Mouse (Mus musculus) cerebellum, adult 18-20 months (tissue): ENCODE measurements around the gene Sptan1.
A peak's percentile ranks its signal among the peaks of the same experiment; 100 is the strongest.

Experiments
- DNase-seq, 2 experiments: peaks; one replicate each; pipeline ENCODE4 v3.0.0; 2021

Sptan1 gene

GRCm38 (mm10) chr2:30061215-30062166 lies 96.1 kb downstream of the Sptan1 start:
- peak in 1 of 2 experiments; percentile 36 for DNase-seq

DNA sequence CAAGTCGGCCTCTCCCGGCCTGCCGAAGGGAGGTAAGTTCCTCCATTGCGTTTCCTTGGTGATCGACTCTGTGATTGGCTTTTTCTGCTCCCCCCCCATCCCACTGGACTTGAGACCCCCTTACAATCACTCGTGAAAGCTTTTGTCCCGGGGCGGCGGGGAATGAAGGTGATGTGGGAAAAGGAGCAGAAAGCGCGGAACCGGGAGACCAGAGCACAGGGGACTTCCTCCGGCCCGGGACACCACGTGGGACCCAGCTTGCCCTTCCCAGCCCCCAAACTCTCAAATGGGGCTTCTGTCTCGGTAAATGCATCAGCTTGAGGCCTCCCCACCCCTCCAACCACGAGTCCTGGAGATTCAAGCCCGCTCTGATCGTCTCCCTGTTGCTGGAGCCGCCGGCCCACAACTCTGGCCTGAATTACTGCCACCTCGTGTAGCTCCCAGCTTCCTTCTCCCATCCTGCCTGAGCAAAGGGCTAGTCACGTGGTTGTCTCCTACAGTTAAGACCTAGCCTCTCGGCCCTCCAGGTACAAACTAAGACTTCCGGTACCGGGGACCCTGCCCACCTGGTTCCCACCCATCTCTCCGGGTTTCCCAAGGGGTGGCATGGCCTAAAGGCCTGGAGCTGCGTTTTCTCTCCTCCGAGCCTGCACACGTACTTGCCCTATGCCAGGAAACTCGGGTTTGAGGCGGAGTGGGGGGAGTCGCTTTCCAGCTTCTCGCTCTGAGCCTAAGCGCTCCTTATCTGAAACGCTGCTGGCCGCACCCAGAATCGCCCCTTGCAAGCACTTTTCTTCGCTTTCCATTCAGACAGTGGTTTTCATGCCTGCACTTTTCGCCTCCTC lies 97.1 kb downstream of the Sptan1 start:
- DNase-seq, result peak; percentile 62 to 64

DNA sequence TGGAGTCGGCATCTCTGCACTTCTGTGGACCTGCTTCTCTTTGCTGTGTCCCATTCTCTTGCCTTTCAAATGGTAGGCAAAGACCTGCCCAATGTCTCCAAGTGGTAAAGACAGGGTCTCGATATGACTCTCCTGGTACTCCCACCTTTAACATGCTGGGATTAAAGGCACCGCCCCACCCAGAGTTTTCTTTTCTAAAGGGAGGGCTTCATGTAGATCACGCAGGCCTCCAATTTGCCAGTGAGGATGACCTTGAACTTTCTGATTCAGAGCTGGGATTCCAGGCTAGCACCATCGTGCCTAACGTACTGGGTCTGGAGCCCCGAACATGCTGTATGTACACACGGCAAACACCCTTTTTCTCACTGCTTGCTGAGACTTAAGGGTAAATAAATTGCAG lies 97.9 kb downstream of the Sptan1 start:
- no peak for DNase-seq

GRCm38 (mm10) chr2:30063791-30064190 lies 98.4 kb downstream of the Sptan1 start:
- no peak for DNase-seq

- no peak for DNase-seq
Observed at GRCm38 (mm10) chr2:30064298-30064697, 98.9 kb downstream of the Sptan1 start.

DNA sequence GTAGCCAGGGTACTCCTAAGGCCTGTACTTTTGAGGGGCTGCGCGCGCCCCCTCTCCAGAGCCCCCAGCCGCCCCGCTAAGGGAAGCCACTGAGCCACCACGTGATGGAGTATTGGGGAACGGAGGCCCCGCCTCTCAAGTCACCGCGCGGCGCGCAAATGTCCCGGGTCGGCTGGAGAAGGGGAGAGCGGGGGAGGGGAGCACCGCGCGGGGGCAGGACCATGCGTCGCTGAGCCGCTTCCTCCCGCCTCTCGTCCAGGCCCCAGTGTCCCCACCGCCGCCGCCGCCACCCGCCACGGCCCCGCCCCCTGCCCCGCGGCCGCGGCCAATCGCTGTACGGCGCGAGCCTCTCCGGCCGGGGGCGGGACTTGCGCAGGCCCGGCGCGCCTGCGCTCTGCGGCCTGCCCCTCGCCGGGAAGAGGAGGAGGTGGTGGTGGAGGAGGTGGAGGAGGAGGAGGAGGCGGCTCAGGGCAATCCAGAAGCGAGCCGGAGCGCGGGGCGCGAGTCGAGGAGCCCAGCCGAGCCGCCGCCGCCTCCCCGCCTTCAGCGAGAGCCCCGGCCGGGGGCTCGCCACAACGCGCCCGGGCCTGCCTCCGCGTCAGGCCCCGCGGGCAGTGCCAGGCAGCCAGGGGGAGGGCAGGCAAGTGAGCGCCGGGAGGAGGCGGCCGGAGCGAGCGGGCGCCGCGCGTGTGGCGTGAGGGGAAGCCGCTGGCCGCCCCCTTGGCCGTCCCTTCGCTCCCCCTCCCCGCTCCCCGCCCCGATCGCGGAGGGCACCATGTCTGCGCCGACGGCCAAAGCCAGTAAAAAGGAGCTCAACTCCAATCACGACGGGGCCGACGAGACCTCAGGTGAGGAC lies 100.9 kb downstream of the Sptan1 start:
- DNase-seq, result peak; percentile 95 to 98

DNA sequence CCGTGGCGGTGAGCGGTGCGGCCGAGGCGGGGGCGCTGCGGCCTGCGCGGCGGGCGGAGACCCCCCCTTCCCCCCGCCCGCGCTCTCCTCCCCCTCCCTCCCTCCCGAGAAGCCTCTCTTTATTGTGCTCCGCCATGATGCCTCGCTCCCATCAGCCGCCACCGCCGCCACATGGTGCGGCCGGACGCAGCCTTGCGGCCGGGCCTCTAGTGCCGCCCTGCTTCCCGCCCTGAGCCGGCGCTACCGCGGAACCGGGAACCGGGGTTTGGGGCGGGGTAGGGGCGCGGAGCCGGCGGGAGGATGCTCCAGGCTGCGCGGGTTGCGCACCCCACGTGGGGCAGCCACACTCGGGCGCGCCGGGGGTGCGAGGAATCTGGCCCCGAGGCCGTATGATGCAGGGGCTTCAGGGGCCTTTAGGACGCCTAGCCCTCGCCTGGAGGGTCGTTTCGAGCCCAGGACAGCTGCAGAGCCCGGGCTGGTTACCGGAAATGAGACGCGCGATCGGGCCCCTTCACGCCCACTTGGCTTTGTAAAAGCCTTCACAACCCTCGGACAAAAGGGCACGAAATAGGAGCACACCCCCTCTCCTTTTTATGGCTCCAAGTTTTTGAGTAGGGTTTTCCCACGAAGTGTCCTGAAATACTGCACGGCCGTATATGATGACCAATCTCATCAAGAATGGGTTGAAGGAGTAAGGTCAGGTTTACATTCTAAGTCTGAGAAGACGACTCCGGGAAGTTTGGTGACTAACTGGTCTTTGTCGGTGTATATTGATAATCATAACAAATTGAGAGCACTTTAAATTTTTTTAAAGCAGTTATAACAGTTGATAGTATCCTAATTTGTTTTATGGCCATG lies 101.9 kb downstream of the Sptan1 start:
- DNase-seq, result peak; percentile 41 to 63

DNA sequence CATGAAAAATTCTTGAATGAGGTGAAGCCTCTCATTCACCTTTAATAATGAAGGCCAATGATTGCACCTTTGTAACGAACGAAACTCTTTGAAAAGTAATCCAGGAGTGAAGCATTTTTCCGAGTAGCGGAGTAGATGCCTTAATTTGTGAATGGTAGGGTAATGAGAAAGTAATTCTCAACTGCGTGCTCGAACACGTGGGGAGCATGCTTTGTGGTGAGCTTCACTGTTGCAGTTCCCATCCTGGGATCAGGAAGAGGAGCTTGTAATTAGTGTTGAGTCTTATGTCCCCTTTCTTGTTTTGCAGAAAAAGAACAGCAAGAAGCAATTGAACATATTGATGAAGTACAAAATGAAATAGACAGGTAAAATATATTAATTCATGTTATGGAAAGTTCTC lies 102.6 kb downstream of the Sptan1 start:
- DNase-seq, result no peak

GRCm38 (mm10) chr2:30072875-30073274 lies 107.5 kb downstream of the Sptan1 start:
- DNase-seq, result no peak

- no peak for DNase-seq
Observed at GRCm38 (mm10) chr2:30073285-30073684, 107.9 kb downstream of the Sptan1 start.

GRCm38 (mm10) chr2:30075625-30076024 lies 110.3 kb downstream of the Sptan1 start:
- DNase-seq, result no peak

DNA sequence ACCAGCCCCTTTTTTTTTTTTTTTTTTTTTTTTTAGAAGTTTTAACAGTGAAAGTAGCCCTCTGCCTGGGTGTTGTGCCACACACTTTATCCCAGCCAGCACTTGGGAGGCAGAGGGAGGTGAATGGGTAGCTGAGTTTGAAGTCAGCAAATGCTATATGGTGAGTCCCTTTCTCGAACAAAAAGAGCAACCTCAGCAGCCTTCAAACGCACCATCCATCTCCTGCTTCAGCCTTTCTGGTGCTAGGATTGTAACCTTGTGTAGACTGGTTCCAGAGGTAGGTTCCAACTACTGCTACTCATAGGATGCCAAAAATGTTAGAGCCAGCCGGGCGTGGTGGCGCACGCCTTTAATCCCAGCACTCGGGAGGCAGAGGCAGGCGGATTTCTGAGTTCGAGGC lies 111.1 kb downstream of the Sptan1 start:
- no peak for DNase-seq

- DNase-seq, result no peak
Observed at GRCm38 (mm10) chr2:30076959-30077358, 111.6 kb downstream of the Sptan1 start.

GRCm38 (mm10) chr2:30077502-30078348 lies 112.4 kb downstream of the Sptan1 start, which contains the start of gene Pkn3:
Gene Pkn3, plus strand, starts transcription at chr2:30077684.
- peak; percentile 63 to 85 for DNase-seq

DNA sequence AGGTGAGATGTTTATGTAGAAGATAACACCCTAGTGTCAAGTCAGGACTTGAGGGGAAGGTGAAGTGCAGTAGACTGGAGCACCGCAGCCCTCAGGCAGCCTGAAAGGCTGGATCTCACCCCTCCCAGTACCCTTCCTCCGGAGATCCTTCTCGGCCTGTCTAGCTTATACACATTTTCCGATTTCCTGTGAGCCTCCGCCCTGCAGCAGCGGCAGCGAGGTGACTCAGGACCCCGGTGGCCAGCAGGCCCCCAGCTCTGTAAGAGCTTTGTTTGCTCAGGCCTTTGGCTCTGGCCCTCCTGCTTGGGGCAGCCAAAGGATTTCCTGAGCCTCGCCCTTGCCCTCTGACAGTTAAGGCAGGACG lies 113.0 kb downstream of the Sptan1 start:
- no peak for DNase-seq

DNA sequence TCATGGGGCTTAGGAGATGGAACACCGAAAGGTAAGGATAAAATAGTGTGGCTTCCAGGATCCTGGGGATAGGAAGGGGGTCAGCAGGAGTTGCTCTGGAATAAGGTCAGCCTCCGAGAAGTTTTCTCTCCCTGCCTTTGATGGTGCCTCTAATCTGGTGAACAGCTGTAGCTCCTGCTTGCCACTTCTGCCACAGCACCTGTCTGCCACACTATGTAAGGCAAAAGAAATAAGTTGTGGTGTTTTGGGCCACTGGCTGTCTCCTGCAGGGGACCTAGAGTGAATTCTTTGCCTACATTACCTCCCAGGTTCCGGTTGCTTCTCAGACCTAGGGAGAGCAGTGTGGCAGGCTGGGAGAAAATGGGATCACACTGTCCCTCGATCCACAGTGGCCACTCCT lies 113.4 kb downstream of the Sptan1 start:
- no peak for DNase-seq

- no peak for DNase-seq
Observed at GRCm38 (mm10) chr2:30080181-30080800, 114.9 kb downstream of the Sptan1 start.
